Mouse (Mus musculus) olfactory bulb, adult 2 months (tissue): ENCODE data around the gene Serinc5. TPM values are rescaled to one million over a fixed set of nuclear protein-coding genes. Genes with fewer than 3 reads are reported as not detected.

Experiments used
- H3K27ac ChIP-seq: fragments of 200-500 bp; 2 replicates; pipeline ENCODE4 v1.5.1; 2012; ENCODE audit warnings: low read depth, low read length; ENCODE audit not compliant: insufficient read depth
- H3K4me1 ChIP-seq: fragments of 200-500 bp; 2 replicates; pipeline ENCODE4 v1.6.1; 2012; ENCODE audit warnings: low read length; ENCODE audit not compliant: control insufficient read depth, insufficient read depth
- H3K4me3 ChIP-seq: fragments of 200-500 bp; 2 replicates; pipeline ENCODE4 v1.5.1; 2012; ENCODE audit warnings: mild to moderate bottlenecking, low read depth, low read length, moderate library complexity; ENCODE audit not compliant: insufficient read depth
- CTCF ChIP-seq: fragments of 200-500 bp; IDR thresholded peaks from 2 replicates; pipeline ENCODE4 v1.5.1; 2012; ENCODE audit warnings: low read depth, mild to moderate bottlenecking, low read length, moderate library complexity; ENCODE audit not compliant: insufficient read depth
- POLR2A ChIP-seq: fragments of 200-500 bp; IDR thresholded peaks from 2 replicates; pipeline ENCODE4 v1.6.1; 2012; ENCODE audit warnings: mild to moderate bottlenecking, low read depth, low read length, moderate library complexity; ENCODE audit not compliant: insufficient read depth
- WGBS: fragments of 180-500 bp; shearing (Covaris S2); methylation state at CpG from one replicate; pipeline ENCODE4 v1.1.7; 2018; 5-methylcytosine and 5-hydroxymethylcytosine counted together
- polyA plus RNA-seq: library from polyadenylated mRNA; stranded (reverse); fragments of >200 nt; gene quantifications from 2 replicates; pipeline ENCODE4 v1.2.4, GENCODE M21; 2012; ENCODE audit warnings: low replicate concordance; ENCODE audit not compliant: missing spikeins, insufficient read depth, insufficient read length

The Serinc5 gene
- polyA plus RNA-seq, 1 experiment, result not detected

GRCm38 (mm10) chr13:92609486-92610310 is 1.2 kb upstream of the Serinc5 start:
- Histone ChIP-seq H3K4me3 (no peak overlapping the region), H3K27ac (0 out of 2 replicates have a peak overlapping the region, but pooled peaks have one; percentile 16), H3K4me1 (peaks cover 7% of the 10 kb centered on the region; the same call in 1 of the 2 replicates)
- WGBS, result 12% methylated on average over 13 of the region's 13 CpGs
- no peak for TF ChIP-seq POLR2A
- TF ChIP-seq CTCF, result no peak

- WGBS, result under 1% methylated on average over 43 of the region's 43 CpGs
- TF ChIP-seq POLR2A (no peak), CTCF (no peak)
Observed at GRCm38 (mm10) chr13:92611254-92611784, 428 bp downstream of the Serinc5 start.

GRCm38 (mm10) chr13:92611917-92612316 is 1.0 kb downstream of the Serinc5 start:
- Histone ChIP-seq H3K4me1 (peaks cover 10% of the 10 kb centered on the region; the same call in 1 of the 2 replicates), H3K27ac (peak overlapping the region; percentile 72), H3K4me3 (peak overlapping the region; percentile 88)
- TF ChIP-seq CTCF (no peak), POLR2A (no peak)
- WGBS, result 9% methylated on average over 7 of the region's 7 CpGs

More at GRCm38 (mm10) chr13:92611254-92611784, 428 bp downstream of the Serinc5 start:
- peak overlapping the region; percentile 88 for H3K4me3 ChIP-seq
- peak overlapping the region; percentile 72 for H3K27ac ChIP-seq
- peaks cover 10% of the 10 kb centered on the region; the same call in 1 of the 2 replicates for H3K4me1 ChIP-seq

- TF ChIP-seq POLR2A, result no peak
- TF ChIP-seq CTCF, result no peak
- peak overlapping the region; percentile 26 for H3K4me3 ChIP-seq
- 49% methylated on average over 5 of the region's 5 CpGs for WGBS
- peaks cover 10% of the 10 kb centered on the region; the same call in 1 of the 2 replicates for H3K4me1 ChIP-seq
- H3K27ac ChIP-seq, result 0 out of 2 replicates have a peak overlapping the region, but pooled peaks have one; percentile 40
Observed at GRCm38 (mm10) chr13:92613094-92613493, 2.2 kb downstream of the Serinc5 start.

GRCm38 (mm10) chr13:92615201-92615600 is 4.3 kb downstream of the Serinc5 start:
- TF ChIP-seq CTCF, result no peak
- no peak for TF ChIP-seq POLR2A
- Histone ChIP-seq H3K27ac (peak overlapping the region; percentile 16), H3K4me3 (peak overlapping the region; percentile 23; the same call in 1 of the 2 replicates), H3K4me1 (peaks cover 7% of the 10 kb centered on the region; the same call in 1 of the 2 replicates)
- WGBS, result 40% methylated on average over 5 of the region's 5 CpGs

- no peak for TF ChIP-seq POLR2A
- Histone ChIP-seq H3K27ac (no peak overlapping the region), H3K4me1 (peaks cover 5% of the 10 kb centered on the region; the same call in 1 of the 2 replicates), H3K4me3 (no peak overlapping the region)
- 71% methylated on average over 8 of the region's 8 CpGs for WGBS
Observed at GRCm38 (mm10) chr13:92616459-92616858, 5.6 kb downstream of the Serinc5 start.

GRCm38 (mm10) chr13:92626196-92626595 is 15.3 kb downstream of the Serinc5 start:
- H3K4me3 ChIP-seq, result no peak overlapping the region
- 100% methylated on average over 1 of the region's 1 CpGs for WGBS
- TF ChIP-seq CTCF (no peak), POLR2A (no peak)
- no peak overlapping the region for H3K27ac ChIP-seq
- H3K4me1 ChIP-seq, result no peaks in the 10 kb centered on the region

- no peaks in the 10 kb centered on the region for H3K4me1 ChIP-seq
- 94% methylated on average over 5 of the region's 5 CpGs for WGBS
- no peak overlapping the region for H3K4me3 ChIP-seq
- TF ChIP-seq POLR2A, result no peak
- TF ChIP-seq CTCF, result no peak
- H3K27ac ChIP-seq, result no peak overlapping the region
Observed at GRCm38 (mm10) chr13:92626725-92627124, 15.8 kb downstream of the Serinc5 start.

GRCm38 (mm10) chr13:92629509-92629908 is 18.6 kb downstream of the Serinc5 start:
- Histone ChIP-seq H3K27ac (no peak overlapping the region), H3K4me1 (peaks cover 10% of the 10 kb centered on the region), H3K4me3 (no peak overlapping the region)
- no peak for TF ChIP-seq POLR2A
- no peak for TF ChIP-seq CTCF
- WGBS, result 92% methylated on average over 3 of the region's 3 CpGs
